Mouse (Mus musculus): ENCODE results near the gene Magix.

Gene Magix

GRCm38 (mm10) chrX:7632560-7632959 is 48.5 kb downstream of the Magix start:
- DNase-seq (ENCODE audit: low spot score in 2 of 2): no peak
